Mouse (Mus musculus): ENCODE measurements around the gene Galt. TPM values are rescaled to one million over a fixed set of nuclear protein-coding genes. Genes with fewer than 3 reads are reported as not detected.

Galt gene
- 104 and 114 TPM in 2 replicates for polyA plus RNA-seq (2012; rRNA removed)

DNA sequence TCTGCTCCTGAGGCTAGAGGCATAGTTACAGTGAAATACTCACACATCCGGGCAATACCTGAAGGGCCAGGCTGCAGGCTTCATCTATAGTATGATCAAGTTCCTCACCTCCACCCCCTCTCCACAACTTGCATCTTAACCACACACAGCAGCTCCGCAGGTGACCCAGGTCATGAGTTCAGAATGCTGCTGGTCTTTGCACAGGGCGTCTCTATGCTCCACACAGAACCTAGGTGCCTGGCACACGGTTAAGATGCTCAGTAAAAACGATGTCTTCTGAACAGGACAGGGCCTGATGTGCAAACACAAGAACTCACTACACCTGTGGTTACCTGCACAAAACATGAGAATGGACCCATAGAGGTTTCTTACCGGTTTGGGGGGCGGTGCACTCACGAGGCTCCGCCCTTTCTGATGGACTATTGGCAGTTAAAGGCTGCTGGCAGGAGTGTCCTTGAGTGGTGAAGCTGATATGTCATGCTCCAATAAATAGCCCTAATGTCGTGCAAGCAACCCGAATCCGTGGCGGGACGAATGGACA, at the start of gene Galt:
TSS of gene Galt (plus strand) at position 432 of the 541 bp plus-strand sequence.

DNA sequence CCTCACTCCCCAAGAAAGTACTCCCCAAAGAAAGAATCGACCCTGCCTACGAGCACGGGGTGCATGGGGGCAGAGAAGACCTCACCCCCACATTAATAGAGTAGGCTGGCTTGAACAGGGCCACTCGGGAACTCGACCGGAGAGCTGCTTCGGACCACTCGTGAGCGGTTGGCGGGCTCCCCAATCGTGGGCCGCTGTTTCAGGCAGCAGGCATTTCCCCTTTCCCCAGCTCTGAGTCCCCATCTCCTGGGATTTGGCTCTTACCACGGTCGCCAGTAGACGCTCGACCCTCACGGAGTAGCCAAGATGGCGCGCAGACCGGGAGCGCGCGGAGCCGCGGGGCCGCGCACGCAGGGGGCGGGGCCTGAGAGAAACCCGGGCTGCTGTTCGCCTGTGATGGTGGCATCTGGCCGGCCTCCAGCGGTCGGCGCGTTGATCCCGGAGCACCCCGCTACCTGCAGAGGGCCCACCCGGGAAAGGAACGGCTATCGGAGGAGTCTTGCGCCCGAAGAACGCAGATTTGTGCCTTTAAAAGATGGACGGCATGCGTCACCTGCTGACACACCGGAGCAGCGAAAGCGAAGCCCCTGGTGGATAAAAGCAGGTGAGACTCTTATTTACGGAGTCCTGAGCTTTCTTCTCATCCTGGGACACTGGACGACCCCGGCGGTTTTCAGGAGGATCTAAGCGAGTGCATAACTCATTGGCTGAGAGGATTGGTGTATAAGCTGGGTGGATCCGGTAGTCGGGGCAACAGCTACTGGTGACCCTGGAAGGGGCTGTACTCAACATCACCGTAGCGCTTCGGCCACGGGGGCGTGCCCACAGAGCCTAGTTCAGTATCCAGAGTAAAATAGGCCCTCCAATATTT, 41.6 kb upstream of the Galt start, which contains the start of gene Rpp25l:
TSS of gene Rpp25l (minus strand) at position 338 of the 871 bp plus-strand sequence.

DNA sequence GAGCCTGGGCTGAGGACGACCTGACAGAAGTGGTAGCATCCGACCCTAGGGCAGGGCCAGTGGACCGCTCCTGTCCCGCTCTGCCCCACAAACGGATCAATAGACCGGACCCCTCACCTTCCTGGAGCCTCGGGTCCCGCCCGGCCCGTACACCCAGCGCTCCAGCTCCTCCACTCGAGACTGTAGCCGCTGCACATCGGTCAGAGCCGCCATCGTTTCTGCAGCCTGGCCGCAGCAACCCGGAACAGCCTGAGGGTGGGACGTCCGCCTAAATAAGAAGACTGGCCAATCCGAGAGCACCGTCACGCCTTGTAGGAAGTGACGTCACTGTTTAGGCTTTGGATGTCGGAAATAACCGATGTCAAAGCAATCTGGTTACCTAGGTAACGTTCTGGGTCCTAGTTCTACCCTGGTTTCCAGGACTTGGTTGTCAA, 32.1 kb upstream of the Galt start, which contains the start of gene Dctn3:
TSS of gene Dctn3 (minus strand) at position 253 of the 434 bp plus-strand sequence.

GRCm38 (mm10) chr4:41731052-41731765, 23.8 kb upstream of the Galt start, which contains the start of gene Arid3c:
TSS of gene Arid3c (minus strand) at chr4:41731142.

GRCm38 (mm10) chr4:41755338-41756305, 594 bp downstream of the Galt start, which contains the start of gene Sigmar1:
TSS of gene Sigmar1 (minus strand) at chr4:41756157.

DNA sequence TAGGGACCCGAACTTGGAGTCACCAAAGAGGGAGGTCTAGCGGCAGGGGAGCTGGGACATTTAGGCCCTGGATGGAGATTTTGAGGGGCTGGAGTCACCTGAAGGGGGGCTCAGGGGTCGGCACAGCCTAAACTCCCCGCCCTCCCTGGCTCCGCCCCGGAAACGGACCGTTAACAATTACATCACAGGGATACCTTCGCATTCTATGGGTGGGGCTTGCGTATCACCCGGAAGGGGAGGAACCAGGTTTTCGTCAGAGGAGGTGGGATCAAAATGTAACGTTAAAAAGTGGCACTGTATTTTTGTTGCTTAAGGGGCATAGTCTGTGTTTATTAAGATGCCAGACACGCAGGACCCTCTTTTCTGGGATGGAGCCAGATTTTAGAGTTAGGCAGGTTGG, 19.0 kb downstream of the Galt start, which contains the start of gene Ccl27a:
TSS of gene Ccl27a (minus strand) at position 246 of the 400 bp plus-strand sequence.

Other genes starting within 250 kb of the Galt start
- gene 1110017D15Rik, start 237.9 kb upstream of the Galt start, polyA plus RNA-seq (2012; rRNA removed): 0.23 TPM in 1 of 2 replicates, not detected in the other
- gene Fam219a, start 185.7 kb upstream of the Galt start, polyA plus RNA-seq (2012; rRNA removed): 19.3 and 21.6 TPM in 2 replicates
- 10.2 and 10.7 TPM in 2 replicates for gene Dnaic1, start 185.5 kb upstream of the Galt start, polyA plus RNA-seq (2012; rRNA removed)
- 30.3 and 41.0 TPM in 2 replicates for gene Enho, start 114.9 kb upstream of the Galt start, polyA plus RNA-seq (2012; rRNA removed)
- 2.7 and 3.0 TPM in 2 replicates for gene Cntfr, start 58.1 kb upstream of the Galt start, polyA plus RNA-seq (2012; rRNA removed)
- 80.8 and 101 TPM in 2 replicates for gene Il11ra1, start 55.2 kb upstream of the Galt start, polyA plus RNA-seq (2012; rRNA removed)
- gene Rpp25l, start 41.7 kb upstream of the Galt start, polyA plus RNA-seq (2012; rRNA removed): 71.4 and 75.4 TPM in 2 replicates
- gene Dctn3, start 32.1 kb upstream of the Galt start, polyA plus RNA-seq (2012; rRNA removed): 67.8 and 69.7 TPM in 2 replicates
- gene Arid3c, start 24.1 kb upstream of the Galt start, polyA plus RNA-seq (2012; rRNA removed): not detected in 2 replicates
- 164 and 177 TPM in 2 replicates for gene Sigmar1, start 929 bp downstream of the Galt start, polyA plus RNA-seq (2012; rRNA removed)
- gene Ccl27a, start 19.0 kb downstream of the Galt start, polyA plus RNA-seq (2012; rRNA removed): 33.0 and 34.1 TPM in 2 replicates
- gene Gm21541, start 148.4 kb downstream of the Galt start, polyA plus RNA-seq (2012; rRNA removed): 11.0 and 12.9 TPM in 2 replicates
- gene Gm20878, start 186.3 kb downstream of the Galt start, polyA plus RNA-seq (2012; rRNA removed): 0.69 and 0.74 TPM in 2 replicates
- gene Fam205a4, start 210.8 kb downstream of the Galt start, polyA plus RNA-seq (2012; rRNA removed): not detected in 2 replicates

All from colon, adult 2 months (tissue).